Comparison of ENCODE assay signal across 8 mouse cellular contexts in the genomic region with DNA sequence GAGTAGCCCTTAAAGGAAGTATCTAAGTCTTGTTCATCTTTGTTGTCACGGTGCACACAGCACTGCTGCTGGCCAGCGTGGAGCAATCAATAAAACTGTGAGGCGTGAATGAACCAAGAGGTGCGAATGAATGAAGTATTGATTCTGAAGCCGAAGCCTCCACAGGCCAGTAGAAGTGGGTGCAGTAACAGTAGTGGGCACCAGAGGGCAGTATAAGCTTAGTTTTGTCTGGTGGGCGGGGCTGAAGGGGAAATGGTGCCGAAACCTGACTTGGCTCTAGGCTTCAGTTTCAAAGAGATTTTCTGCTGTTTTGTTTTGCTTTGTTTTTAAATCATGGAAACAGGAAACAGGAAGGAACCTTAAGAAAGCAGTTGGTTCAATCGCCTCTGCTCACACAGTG. TPM values are rescaled to one million over a fixed set of nuclear protein-coding genes. Genes with fewer than 3 reads are reported as not detected.
DNase-seq lines count a peak whose midpoint lies in the region; ATAC-seq and TF ChIP-seq lines count a peak whose summit lies in the region.

No protein-coding gene starts in this region.

- 11% methylated on average over 8 of the region's 8 CpGs for WGBS in hindbrain, embryonic 14.5 days

- peaks cover 6% of the 10 kb centered on the region for H3K27me3 ChIP-seq in Patski
- no peaks in the 10 kb centered on the region for H3K27me3 ChIP-seq in hindbrain, embryonic 14.5 days (ENCODE audit: control insufficient read depth, insufficient read depth, low read length)

- no peak overlapping the region for H3K27ac ChIP-seq in hindbrain, embryonic 14.5 days

- ATAC-seq in Patski, result no peak
- peak; percentile 68; the same call in 1 of the 2 replicates for ATAC-seq in hindbrain, embryonic 14.5 days (ENCODE audit: low FRiP score)

- POLR2A ChIA-PET in Patski (lab: Charles Lee), result no interaction called here

- peak; percentile 81 for TF ChIP-seq CTCF in Patski (IDR thresholded peaks at IDR 0.05)

- CTCF ChIA-PET in Patski (lab: Charles Lee), result interaction anchor here (1.2 kb wide), 1 partner anchor 26 kb away, joined by 3 read pairs; no protein-coding TSS in a partner anchor

- H3K4me2 ChIP-seq in hindbrain, embryonic 14.5 days (replicated peaks), result peak overlapping the region; percentile 34

- H3K9ac ChIP-seq in hindbrain, embryonic 14.5 days, result no peak overlapping the region

- H3K4me3 ChIP-seq in hindbrain, embryonic 14.5 days (replicated peaks; ENCODE audit: low read length), result no peak overlapping the region

- H3K36me3 ChIP-seq in hindbrain, embryonic 14.5 days (replicated peaks; ENCODE audit: control insufficient read depth, insufficient read depth), result no peaks in the 10 kb centered on the region

- H3K9me3 ChIP-seq in hindbrain, embryonic 14.5 days (ENCODE audit: control insufficient read depth, low read length), result no peaks in the 10 kb centered on the region

- DNase-seq in Patski (ENCODE audit: low read depth, low spot score), result no peak
- peak; percentile 86 to 92 for DNase-seq in cerebellum, postnatal 14 days
- DNase-seq in frontal cortex, postnatal 25 days (ENCODE audit: low spot score in 2 of 2), result peak; percentile 42 to 67
- DNase-seq in hindbrain, embryonic 14.5 days (ENCODE audit: low spot score), result peak; percentile 86
- DNase-seq in layer of hippocampus, postnatal 14 days (ENCODE audit: low spot score in 2 of 2), result peak; percentile 63 to 80
- DNase-seq in lung, postnatal 36 days, result peak; percentile 89
- DNase-seq in retina, postnatal 7 days (ENCODE audit: low read depth, low spot score), result peak; percentile 53
- peak; percentile 54 for DNase-seq in urinary bladder, adult 2 months (ENCODE audit: low spot score)

- H3K4me1 ChIP-seq in hindbrain, embryonic 14.5 days (replicated peaks; ENCODE audit: control insufficient read depth, insufficient read depth, low read length), result no peaks in the 10 kb centered on the region; the same call in 1 of the 2 replicates

- in situ Hi-C loops in Patski (cut with MboI; ENCODE audit: low pct_unique_long_range_greater_than_20kb), result loop anchor here (10.0 kb wide), 2 partner anchors 282 to 412 kb away; no protein-coding TSS in a partner anchor

RNA-seq across cellular contexts. Expression of a gene that starts 42.0 kb away (rescaled TPM):
- polyA plus RNA-seq in Patski (2021), result 2.3 TPM
- 1.7 and 2.0 TPM in 2 replicates for polyA plus RNA-seq in hindbrain, embryonic 14.5 days (2014; fragmentation: Nextera tagmentation; extraction: Ambion mirVana)
- 10 to 100 TPM; 14.3 to 15.6 TPM for total RNA-seq in layer of hippocampus, postnatal 14 days (2021)
- polyA plus RNA-seq in urinary bladder, adult 2 months (2012; rRNA removed), result 2.3 and 2.5 TPM in 2 replicates
